Mouse (Mus musculus): ENCODE measurements around the gene Fga. TPM values are rescaled to one million over a fixed set of nuclear protein-coding genes. Genes with fewer than 3 reads are reported as not detected.

Fga gene
- polyA plus RNA-seq, 1 experiment, result not detected

- Histone ChIP-seq H3K27me3 (ENCODE audit: control insufficient read depth, insufficient read depth, insufficient read length) (peaks cover 3% of the 10 kb centered on the region), H3K79me2 (ENCODE audit: control insufficient read depth, insufficient read depth) (no peaks in the 10 kb centered on the region), H3K4me3 (ENCODE audit: insufficient read depth, poor library complexity, severe bottlenecking) (no peak overlapping the region), H3ac (ENCODE audit: control insufficient read depth, insufficient read length, low read depth) (no peak overlapping the region), H3K36me3 (ENCODE audit: control insufficient read depth, insufficient read depth) (no peaks in the 10 kb centered on the region), H3K79me3 (ENCODE audit: low read depth) (no peaks in the 10 kb centered on the region)
- TF ChIP-seq MYOD1 (IDR thresholded peaks at IDR 0.05; ENCODE audit: control insufficient read depth, insufficient read length, low read depth), result no peak
- TF ChIP-seq USF1 (IDR thresholded peaks at IDR 0.05; ENCODE audit: low read depth), result no peak
- TF ChIP-seq MYOG (IDR thresholded peaks at IDR 0.05; ENCODE audit: control insufficient read depth, extremely low read depth, insufficient read length), result no peak
- no peak for TF ChIP-seq CTCF (IDR thresholded peaks at IDR 0.05; ENCODE audit: control insufficient read depth, insufficient read depth, insufficient read length)
- TF ChIP-seq FOSL1 (IDR thresholded peaks at IDR 0.05; ENCODE audit: insufficient read depth, low read length, poor library complexity, severe bottlenecking), result no peak
- no peak for TF ChIP-seq CEBPB (IDR thresholded peaks at IDR 0.05; ENCODE audit: low read depth)
- no peak for TF ChIP-seq MAX (IDR thresholded peaks at IDR 0.05)
These were observed 13.8 kb downstream of the Fga start for GRCm38 (mm10) chr3:83039666-83040065.

GRCm38 (mm10) chr3:83042451-83042850 lies 16.6 kb downstream of the Fga start:
- Histone ChIP-seq H3K79me3 (ENCODE audit: low read depth) (no peaks in the 10 kb centered on the region), H3K27me3 (ENCODE audit: control insufficient read depth, insufficient read depth, insufficient read length) (peaks cover 9% of the 10 kb centered on the region)
- TF ChIP-seq MYOG (IDR thresholded peaks at IDR 0.05; ENCODE audit: control insufficient read depth, extremely low read depth, insufficient read length) (no peak), FOSL1 (IDR thresholded peaks at IDR 0.05; ENCODE audit: insufficient read depth, low read length, poor library complexity, severe bottlenecking) (no peak), CTCF (IDR thresholded peaks at IDR 0.05; ENCODE audit: control insufficient read depth, insufficient read depth, insufficient read length) (no peak), MYOD1 (IDR thresholded peaks at IDR 0.05; ENCODE audit: control insufficient read depth, insufficient read length, low read depth) (no peak), MAX (IDR thresholded peaks at IDR 0.05) (no peak), USF1 (IDR thresholded peaks at IDR 0.05; ENCODE audit: low read depth) (no peak), CEBPB (IDR thresholded peaks at IDR 0.05; ENCODE audit: low read depth) (no peak)

GRCm38 (mm10) chr3:83046649-83047048 lies 20.8 kb downstream of the Fga start:
- Histone ChIP-seq H3ac (ENCODE audit: control insufficient read depth, insufficient read length, low read depth) (no peak overlapping the region), H3K27me3 (ENCODE audit: control insufficient read depth, insufficient read depth, insufficient read length) (peaks cover 9% of the 10 kb centered on the region), H3K79me2 (ENCODE audit: control insufficient read depth, insufficient read depth) (no peaks in the 10 kb centered on the region), H3K36me3 (ENCODE audit: control insufficient read depth, insufficient read depth) (no peaks in the 10 kb centered on the region), H3K79me3 (ENCODE audit: low read depth) (no peaks in the 10 kb centered on the region), H3K4me3 (ENCODE audit: insufficient read depth, poor library complexity, severe bottlenecking) (no peak overlapping the region)
- no peak for TF ChIP-seq FOSL1 (IDR thresholded peaks at IDR 0.05; ENCODE audit: insufficient read depth, low read length, poor library complexity, severe bottlenecking)
- TF ChIP-seq USF1 (IDR thresholded peaks at IDR 0.05; ENCODE audit: low read depth), result no peak
- TF ChIP-seq MYOG (IDR thresholded peaks at IDR 0.05; ENCODE audit: control insufficient read depth, extremely low read depth, insufficient read length), result no peak
- TF ChIP-seq CEBPB (IDR thresholded peaks at IDR 0.05; ENCODE audit: low read depth), result no peak
- TF ChIP-seq MAX (IDR thresholded peaks at IDR 0.05), result no peak
- TF ChIP-seq CTCF (IDR thresholded peaks at IDR 0.05; ENCODE audit: control insufficient read depth, insufficient read depth, insufficient read length), result no peak
- TF ChIP-seq MYOD1 (IDR thresholded peaks at IDR 0.05; ENCODE audit: control insufficient read depth, insufficient read length, low read depth), result no peak

More at GRCm38 (mm10) chr3:83042451-83042850, 16.6 kb downstream of the Fga start:
- Histone ChIP-seq H3K36me3 (ENCODE audit: control insufficient read depth, insufficient read depth) (no peaks in the 10 kb centered on the region), H3ac (ENCODE audit: control insufficient read depth, insufficient read length, low read depth) (no peak overlapping the region), H3K4me3 (ENCODE audit: insufficient read depth, poor library complexity, severe bottlenecking) (no peak overlapping the region), H3K79me2 (ENCODE audit: control insufficient read depth, insufficient read depth) (no peaks in the 10 kb centered on the region)

GRCm38 (mm10) chr3:83049680-83050079 lies 23.8 kb downstream of the Fga start, which contains the start of gene Fgb:
Gene Fgb, minus strand, starts transcription at chr3:83049863.
- no peaks in the 10 kb centered on the region for H3K36me3 ChIP-seq (ENCODE audit: control insufficient read depth, insufficient read depth)
- no peak within 1 kb of the TSS for H3ac ChIP-seq (ENCODE audit: control insufficient read depth, insufficient read length, low read depth)

GRCm38 (mm10) chr3:83050661-83051060 lies 24.8 kb downstream of the Fga start:
- Histone ChIP-seq H3K79me2 (ENCODE audit: control insufficient read depth, insufficient read depth) (peaks cover 3% of the 10 kb centered on the region), H3K79me3 (ENCODE audit: low read depth) (peaks cover 2% of the 10 kb centered on the region), H3K36me3 (ENCODE audit: control insufficient read depth, insufficient read depth) (no peaks in the 10 kb centered on the region), H3K27me3 (ENCODE audit: control insufficient read depth, insufficient read depth, insufficient read length) (peaks cover 10% of the 10 kb centered on the region), H3ac (ENCODE audit: control insufficient read depth, insufficient read length, low read depth) (no peak overlapping the region), H3K4me3 (ENCODE audit: insufficient read depth, poor library complexity, severe bottlenecking) (no peak overlapping the region)
- TF ChIP-seq MAX (IDR thresholded peaks at IDR 0.05) (no peak), CTCF (IDR thresholded peaks at IDR 0.05; ENCODE audit: control insufficient read depth, insufficient read depth, insufficient read length) (no peak), FOSL1 (IDR thresholded peaks at IDR 0.05; ENCODE audit: insufficient read depth, low read length, poor library complexity, severe bottlenecking) (no peak), CEBPB (IDR thresholded peaks at IDR 0.05; ENCODE audit: low read depth) (no peak), USF1 (IDR thresholded peaks at IDR 0.05; ENCODE audit: low read depth) (no peak), MYOG (IDR thresholded peaks at IDR 0.05; ENCODE audit: control insufficient read depth, extremely low read depth, insufficient read length) (no peak), MYOD1 (IDR thresholded peaks at IDR 0.05; ENCODE audit: control insufficient read depth, insufficient read length, low read depth) (no peak)

More at GRCm38 (mm10) chr3:83049680-83050079, 23.8 kb downstream of the Fga start, which contains the start of gene Fgb:
- H3K27me3 ChIP-seq (ENCODE audit: control insufficient read depth, insufficient read depth, insufficient read length), result peaks cover 10% of the 10 kb centered on the region
- no peaks in the 10 kb centered on the region for H3K79me3 ChIP-seq (ENCODE audit: low read depth)
- TF ChIP-seq MAX (IDR thresholded peaks at IDR 0.05) (no peak), FOSL1 (IDR thresholded peaks at IDR 0.05; ENCODE audit: insufficient read depth, low read length, poor library complexity, severe bottlenecking) (no peak), CTCF (IDR thresholded peaks at IDR 0.05; ENCODE audit: control insufficient read depth, insufficient read depth, insufficient read length) (no peak), MYOG (IDR thresholded peaks at IDR 0.05; ENCODE audit: control insufficient read depth, extremely low read depth, insufficient read length) (no peak), CEBPB (IDR thresholded peaks at IDR 0.05; ENCODE audit: low read depth) (no peak), USF1 (IDR thresholded peaks at IDR 0.05; ENCODE audit: low read depth) (no peak), MYOD1 (IDR thresholded peaks at IDR 0.05; ENCODE audit: control insufficient read depth, insufficient read length, low read depth) (no peak)
- H3K4me3 ChIP-seq (ENCODE audit: insufficient read depth, poor library complexity, severe bottlenecking), result no peak within 1 kb of the TSS
- no peaks in the 10 kb centered on the region for H3K79me2 ChIP-seq (ENCODE audit: control insufficient read depth, insufficient read depth)

Data from C2C12 (cell line).